In the genomic region with DNA sequence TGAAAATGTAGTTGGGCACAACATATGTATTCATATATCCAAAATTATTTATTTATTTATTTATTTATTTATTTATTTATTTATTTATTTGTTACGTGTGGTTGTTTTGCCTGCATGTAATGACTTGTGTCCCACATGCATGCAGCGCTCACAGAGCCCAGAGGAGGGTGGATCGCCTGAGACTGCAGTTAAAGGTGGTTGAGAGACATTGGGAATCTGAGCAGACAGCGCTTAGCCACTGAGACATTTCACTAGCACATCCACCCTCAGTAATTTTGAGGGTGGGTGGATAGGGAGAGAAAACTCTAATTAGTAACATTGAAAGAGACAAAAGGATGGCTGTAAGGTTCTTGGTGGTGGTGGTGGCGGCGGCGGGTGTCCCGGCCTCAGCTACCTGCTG, we compare ENCODE assay signal across 16 mouse cellular contexts.
"Had no signal": no experiment of that assay in that cellular context is flagged by ENCODE, and none has a peak within 500 bp of the region (broad histone marks: within the 10 kb centered on the region; RNA-seq: fewer than 3 reads in every experiment).

No protein-coding gene starts in this region.

- H3K4me3 ChIP-seq: lung, embryonic 15.5 days; megakaryocyte, embryonic 14.5 days; midbrain, embryonic 12.5 days; neural tube, embryonic 12.5 days; stomach, embryonic 15.5 days had no signal

- H3K27ac ChIP-seq: lung, embryonic 15.5 days; macrophage; midbrain, embryonic 12.5 days; neural tube, embryonic 12.5 days; stomach, embryonic 15.5 days; stomach, postnatal 0 days had no signal

- H3K36me3 ChIP-seq: stomach, embryonic 15.5 days had no signal

- H3K9ac ChIP-seq: liver, postnatal 0 days; lung, embryonic 15.5 days; midbrain, embryonic 12.5 days; neural tube, embryonic 12.5 days; stomach, embryonic 15.5 days had no signal

- H3K9me3 ChIP-seq: lung, embryonic 15.5 days; megakaryocyte, embryonic 14.5 days; midbrain, embryonic 12.5 days; neural tube, embryonic 12.5 days; stomach, embryonic 15.5 days had no signal

- DNase-seq: liver, postnatal 0 days; lung, adult 2 months; lung, postnatal 14 days; lung, postnatal 36 days; midbrain, embryonic 14.5 days; right cerebral cortex, postnatal 14 days; thymus, adult 2 months; thymus, postnatal 25 days; thymus, postnatal 4 days had no signal

- H3K27me3 ChIP-seq: lung, embryonic 15.5 days; midbrain, embryonic 12.5 days; neural tube, embryonic 12.5 days; stomach, embryonic 15.5 days had no signal

- H3K4me1 ChIP-seq: lung, embryonic 15.5 days; megakaryocyte, embryonic 14.5 days; midbrain, embryonic 12.5 days; neural tube, embryonic 12.5 days; stomach, embryonic 15.5 days had no signal
